Mouse (Mus musculus): ENCODE results near the gene Map3k3. TPM values are rescaled to one million over a fixed set of nuclear protein-coding genes. Genes with fewer than 3 reads are reported as not detected.

The Map3k3 gene
- total and polyA plus RNA-seq, 2 experiments from 2014 or later: 8.9 to 38.0 TPM

- no peak overlapping the region for H3K27ac ChIP-seq
- no peak for DNase-seq (ENCODE audit: low spot score)
- H3K4me1 ChIP-seq (ENCODE audit: insufficient read depth, low read length): peaks cover 9% of the 10 kb centered on the region; the same call in 1 of the 2 replicates
- peaks cover 34% of the 10 kb centered on the region for H3K36me3 ChIP-seq (ENCODE audit: insufficient read depth, low read length)
- WGBS: 90% methylated on average over 1 of the region's 1 CpGs
- ATAC-seq: no peak
- H3K4me2 ChIP-seq (ENCODE audit: low read depth, low read length): no peak overlapping the region
- H3K4me3 ChIP-seq (ENCODE audit: low read length): no peak overlapping the region
- no peak overlapping the region for H3K9ac ChIP-seq (replicated peaks; ENCODE audit: low read length)
- no peaks in the 10 kb centered on the region for H3K9me3 ChIP-seq (ENCODE audit: low read length)
- no peaks in the 10 kb centered on the region for H3K27me3 ChIP-seq (ENCODE audit: insufficient read depth, low read length)
- no peak for TF ChIP-seq CTCF (IDR thresholded peaks at IDR 0.05; ENCODE audit: low read depth)
These were observed 71.8 kb downstream of the Map3k3 start for GRCm38 (mm10) chr11:106156257-106156656.

- Histone ChIP-seq H3K4me3 (ENCODE audit: low read length) (no peak overlapping the region), H3K4me1 (ENCODE audit: insufficient read depth, low read length) (peaks cover 11% of the 10 kb centered on the region; the same call in 1 of the 2 replicates), H3K27ac (no peak overlapping the region), H3K4me2 (ENCODE audit: low read depth, low read length) (no peak overlapping the region), H3K36me3 (ENCODE audit: insufficient read depth, low read length) (peaks cover 25% of the 10 kb centered on the region), H3K9me3 (ENCODE audit: low read length) (no peaks in the 10 kb centered on the region), H3K27me3 (ENCODE audit: insufficient read depth, low read length) (no peaks in the 10 kb centered on the region), H3K9ac (replicated peaks; ENCODE audit: low read length) (no peak overlapping the region)
- DNase-seq (ENCODE audit: low spot score) (no peak), ATAC-seq (no peak)
- no peak for TF ChIP-seq CTCF (IDR thresholded peaks at IDR 0.05; ENCODE audit: low read depth)
- WGBS: 89% methylated on average over 7 of the region's 7 CpGs
These were observed 72.7 kb downstream of the Map3k3 start for GRCm38 (mm10) chr11:106157154-106157553.

- Histone ChIP-seq H3K9me3 (ENCODE audit: low read length) (no peaks in the 10 kb centered on the region), H3K27ac (0 out of 2 replicates have a peak overlapping the region, but pooled peaks have one; percentile 5), H3K36me3 (ENCODE audit: insufficient read depth, low read length) (peaks cover 24% of the 10 kb centered on the region), H3K4me2 (ENCODE audit: low read depth, low read length) (peak overlapping the region; percentile 87), H3K4me1 (ENCODE audit: insufficient read depth, low read length) (peaks cover 11% of the 10 kb centered on the region; the same call in 1 of the 2 replicates), H3K4me3 (ENCODE audit: low read length) (no peak overlapping the region), H3K27me3 (ENCODE audit: insufficient read depth, low read length) (no peaks in the 10 kb centered on the region), H3K9ac (replicated peaks; ENCODE audit: low read length) (no peak overlapping the region)
- ATAC-seq: no peak
- WGBS: 56% methylated on average over 14 of the region's 14 CpGs
- peak; percentile 63 for TF ChIP-seq CTCF (IDR thresholded peaks at IDR 0.05; ENCODE audit: low read depth)
- peak; percentile 49 for DNase-seq (ENCODE audit: low spot score)
These were observed 73.9 kb downstream of the Map3k3 start for GRCm38 (mm10) chr11:106158081-106158929.

DNA sequence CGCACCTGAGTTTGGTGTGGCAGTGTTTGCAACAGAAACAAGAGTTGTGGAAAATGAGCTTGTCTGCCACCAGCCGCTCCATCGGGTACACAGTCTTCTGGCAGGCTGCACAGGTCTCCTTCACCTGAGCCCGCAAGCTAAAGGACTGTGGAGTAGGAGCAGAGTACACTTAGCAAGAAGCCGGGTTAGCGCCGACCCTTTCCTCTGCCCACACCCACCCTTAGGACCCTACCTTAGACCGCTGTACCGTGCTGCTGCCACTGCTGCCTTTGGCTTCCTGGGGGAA is 74.5 kb downstream of the Map3k3 start:
- ATAC-seq: peak; percentile 1; the same call in 1 of the 2 replicates

DNA sequence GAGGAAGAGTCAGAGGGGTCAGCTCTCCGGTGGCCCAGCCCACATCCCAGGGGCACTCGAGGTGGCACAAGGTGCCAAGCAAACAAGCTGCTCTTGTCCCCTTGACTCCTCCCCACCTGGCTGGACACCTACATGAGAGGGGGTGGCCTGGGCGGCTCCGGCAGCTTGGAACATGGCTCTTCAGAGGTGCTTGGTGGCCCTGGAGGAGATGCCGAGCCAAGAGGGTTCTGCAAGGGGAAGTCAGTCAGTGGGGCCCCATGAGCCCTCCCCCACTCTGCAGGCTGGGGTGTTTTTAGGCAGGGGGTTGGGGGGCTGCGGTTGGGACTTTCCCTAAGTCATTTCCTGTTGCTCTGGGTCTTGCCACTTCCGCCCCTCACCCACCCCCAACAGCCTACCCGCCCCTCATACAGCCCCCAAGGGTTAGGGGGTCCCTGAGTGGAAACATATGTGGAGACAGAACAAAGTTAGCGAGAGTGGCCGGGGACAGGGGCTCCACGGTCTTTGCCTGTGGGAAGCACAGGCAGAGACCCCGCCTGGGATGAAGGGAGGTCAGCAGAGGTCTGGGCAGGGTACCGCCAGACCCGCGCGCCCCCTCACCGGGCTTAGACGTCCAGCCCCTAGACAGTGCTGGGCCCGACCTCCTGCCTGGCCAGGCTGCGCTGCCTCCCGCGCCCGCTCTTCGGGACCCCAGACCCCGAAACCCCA is 75.0 kb downstream of the Map3k3 start:
- H3K9me3 ChIP-seq (ENCODE audit: low read length): no peaks in the 10 kb centered on the region
- peak overlapping the region; percentile 87 for H3K4me2 ChIP-seq (ENCODE audit: low read depth, low read length)
- H3K36me3 ChIP-seq (ENCODE audit: insufficient read depth, low read length): peaks cover 29% of the 10 kb centered on the region
- no peak for TF ChIP-seq CTCF (IDR thresholded peaks at IDR 0.05; ENCODE audit: low read depth)
- peak overlapping the region; percentile 75 for H3K9ac ChIP-seq (replicated peaks; ENCODE audit: low read length)
- peak overlapping the region; percentile 95 for H3K27ac ChIP-seq
- no peaks in the 10 kb centered on the region for H3K27me3 ChIP-seq (ENCODE audit: insufficient read depth, low read length)
- 2% methylated on average over 24 of the region's 25 CpGs for WGBS
- ATAC-seq: peak; percentile 42
- peaks cover 11% of the 10 kb centered on the region; the same call in 1 of the 2 replicates for H3K4me1 ChIP-seq (ENCODE audit: insufficient read depth, low read length)
- DNase-seq (ENCODE audit: low spot score): peak; percentile 15
- peak overlapping the region; percentile 59 for H3K4me3 ChIP-seq (ENCODE audit: low read length)

More for the DNA sequence above, 74.5 kb downstream of the Map3k3 start:
- TF ChIP-seq CTCF (IDR thresholded peaks at IDR 0.05; ENCODE audit: low read depth): no peak
- no peaks in the 10 kb centered on the region for H3K9me3 ChIP-seq (ENCODE audit: low read length)
- H3K27me3 ChIP-seq (ENCODE audit: insufficient read depth, low read length): no peaks in the 10 kb centered on the region
- H3K4me1 ChIP-seq (ENCODE audit: insufficient read depth, low read length): peaks cover 11% of the 10 kb centered on the region; the same call in 1 of the 2 replicates
- H3K27ac ChIP-seq: peak overlapping the region; percentile 95; the same call in 1 of the 2 replicates
- WGBS: 48% methylated on average over 9 of the region's 9 CpGs
- peak overlapping the region; percentile 87 for H3K4me2 ChIP-seq (ENCODE audit: low read depth, low read length)
- DNase-seq (ENCODE audit: low spot score): no peak
- peak overlapping the region; percentile 75 for H3K9ac ChIP-seq (replicated peaks; ENCODE audit: low read length)
- H3K36me3 ChIP-seq (ENCODE audit: insufficient read depth, low read length): peaks cover 30% of the 10 kb centered on the region
- H3K4me3 ChIP-seq (ENCODE audit: low read length): peak overlapping the region; percentile 59

DNA sequence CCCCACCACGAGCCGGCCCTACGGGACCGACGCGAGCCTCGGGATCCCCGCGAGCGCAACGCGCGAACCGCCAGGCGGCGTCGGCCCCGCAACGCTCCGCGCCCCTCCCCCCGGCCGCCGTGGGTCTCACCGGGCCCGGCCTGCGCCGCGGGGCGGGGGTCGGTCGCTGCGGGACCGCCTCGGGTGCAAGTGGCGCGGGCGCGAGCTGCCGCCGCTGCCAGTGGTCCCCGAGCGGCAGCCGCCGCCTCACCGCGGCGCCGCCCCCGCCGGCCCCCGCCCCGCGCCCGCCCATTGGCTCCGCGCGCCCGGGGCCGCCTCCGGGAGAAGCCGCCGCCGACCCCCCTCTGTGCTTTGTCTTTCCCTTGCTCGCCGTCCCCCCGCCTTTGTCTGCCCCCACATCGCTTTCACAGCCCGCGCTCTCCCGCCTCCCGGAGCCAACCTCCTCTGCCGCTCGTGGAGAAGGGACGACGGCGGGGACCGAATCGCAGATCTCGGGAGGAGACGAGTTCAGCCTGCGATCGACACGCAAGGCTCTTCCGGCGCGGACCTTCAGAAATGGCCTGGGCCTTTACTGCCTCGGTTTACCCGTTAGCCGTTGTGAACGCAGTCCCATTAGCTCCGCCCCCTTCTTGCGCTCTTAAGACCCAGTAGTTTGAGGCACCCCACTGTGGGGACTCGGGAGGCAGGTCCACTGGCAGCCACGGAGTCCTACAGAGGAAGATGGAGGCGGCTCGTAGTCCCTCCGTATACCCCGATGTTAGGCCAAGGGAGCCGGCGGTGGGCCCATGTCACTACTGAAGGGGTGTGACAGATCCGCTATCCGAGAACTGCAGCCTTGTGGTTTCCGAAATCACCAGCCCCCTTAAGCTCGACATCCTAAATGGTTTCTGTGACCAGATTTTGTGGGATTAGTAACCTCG is 75.8 kb downstream of the Map3k3 start:
- peaks cover 31% of the 10 kb centered on the region for H3K36me3 ChIP-seq (ENCODE audit: insufficient read depth, low read length)
- H3K9me3 ChIP-seq (ENCODE audit: low read length): no peaks in the 10 kb centered on the region
- DNase-seq (ENCODE audit: low spot score) (peak; percentile 91), ATAC-seq (peak; percentile 72)
- H3K4me2 ChIP-seq (ENCODE audit: low read depth, low read length): peak overlapping the region; percentile 87
- H3K27ac ChIP-seq: peak overlapping the region; percentile 95
- H3K4me1 ChIP-seq (ENCODE audit: insufficient read depth, low read length): peaks cover 11% of the 10 kb centered on the region; the same call in 1 of the 2 replicates
- 1% methylated on average over 85 of the region's 106 CpGs for WGBS
- peak overlapping the region; percentile 75 for H3K9ac ChIP-seq (replicated peaks; ENCODE audit: low read length)
- no peak for TF ChIP-seq CTCF (IDR thresholded peaks at IDR 0.05; ENCODE audit: low read depth)
- H3K4me3 ChIP-seq (ENCODE audit: low read length): peak overlapping the region; percentile 59
- no peaks in the 10 kb centered on the region for H3K27me3 ChIP-seq (ENCODE audit: insufficient read depth, low read length)
